Mouse (Mus musculus): ENCODE results near the gene Kbtbd13. TPM values are rescaled to one million over a fixed set of nuclear protein-coding genes. Genes with fewer than 3 reads are reported as not detected.

The Kbtbd13 gene
- polyA plus RNA-seq, 1 experiment from 2014 or later = 0.81 TPM

Other genes with a start within 250 kb of the Kbtbd13 start
- 7.2 and 7.9 TPM in 2 replicates for gene Parp16, start 196.3 kb downstream of the Kbtbd13 start, polyA plus RNA-seq (2016; fragmentation: Nextera tagmentation; extraction: Ambion mirVana)
- gene Cilp, start 126.5 kb downstream of the Kbtbd13 start, polyA plus RNA-seq (2016; fragmentation: Nextera tagmentation; extraction: Ambion mirVana) = 0.04 and 0.17 TPM in 2 replicates
- 41.6 and 42.3 TPM in 2 replicates for gene Clpx, start 97.4 kb downstream of the Kbtbd13 start, polyA plus RNA-seq (2016; fragmentation: Nextera tagmentation; extraction: Ambion mirVana)
- 8.1 and 8.4 TPM in 2 replicates for gene Pdcd7, start 45.5 kb downstream of the Kbtbd13 start, polyA plus RNA-seq (2016; fragmentation: Nextera tagmentation; extraction: Ambion mirVana)
- 0.29 and 0.36 TPM in 2 replicates for gene Ubap1l, start 30.6 kb downstream of the Kbtbd13 start, polyA plus RNA-seq (2016; fragmentation: Nextera tagmentation; extraction: Ambion mirVana)
- gene Rasl12, start 6.9 kb upstream of the Kbtbd13 start, polyA plus RNA-seq (2016; fragmentation: Nextera tagmentation; extraction: Ambion mirVana) = 6.7 TPM in 2 replicates
- gene Slc51b, start 31.3 kb upstream of the Kbtbd13 start, polyA plus RNA-seq (2016; fragmentation: Nextera tagmentation; extraction: Ambion mirVana) = not detected in 2 replicates
- 19.2 and 21.9 TPM in 2 replicates for gene Mtfmt, start 44.1 kb upstream of the Kbtbd13 start, polyA plus RNA-seq (2016; fragmentation: Nextera tagmentation; extraction: Ambion mirVana)
- gene Spg21, start 69.3 kb upstream of the Kbtbd13 start, polyA plus RNA-seq (2016; fragmentation: Nextera tagmentation; extraction: Ambion mirVana) = 93.6 and 101 TPM in 2 replicates
- gene Ankdd1a, start 128.5 kb upstream of the Kbtbd13 start, polyA plus RNA-seq (2016; fragmentation: Nextera tagmentation; extraction: Ambion mirVana) = 0.10 TPM in 1 of 2 replicates, not detected in the other
- 13.4 and 13.9 TPM in 2 replicates for gene Plekho2, start 188.4 kb upstream of the Kbtbd13 start, polyA plus RNA-seq (2016; fragmentation: Nextera tagmentation; extraction: Ambion mirVana)
- 27.8 and 29.3 TPM in 2 replicates for gene Pif1, start 195.5 kb upstream of the Kbtbd13 start, polyA plus RNA-seq (2016; fragmentation: Nextera tagmentation; extraction: Ambion mirVana)
- 33.2 and 39.4 TPM in 2 replicates for gene Rbpms2, start 238.0 kb upstream of the Kbtbd13 start, polyA plus RNA-seq (2016; fragmentation: Nextera tagmentation; extraction: Ambion mirVana)